In genomic region chr7:142285130-142285835, GRCm38 (mm10) we compare ENCODE assay signal across 8 mouse cellular contexts. TPM values are rescaled to one million over a fixed set of nuclear protein-coding genes. Genes with fewer than 3 reads are reported as not detected.
DNase-seq lines count a peak whose midpoint lies in the region; ATAC-seq and TF ChIP-seq lines count a peak whose summit lies in the region.
"Had no signal": no experiment of that assay in that cellular context is flagged by ENCODE, and none has a peak within 500 bp of the region (broad histone marks: within the 10 kb centered on the region; RNA-seq: fewer than 3 reads in every experiment).

No protein-coding gene starts in this region.

- no peak for ATAC-seq in limb, embryonic 14.5 days (ENCODE audit: low FRiP score, low read depth)
- ATAC-seq in midbrain, embryonic 16.5 days, result peak; percentile 84

- H3K9ac ChIP-seq in limb, embryonic 14.5 days (ENCODE audit: low read depth, low read length, severe bottlenecking), result 0 out of 2 replicates have a peak overlapping the region, but pooled peaks have one; percentile 21
- H3K9ac ChIP-seq in midbrain, embryonic 16.5 days (ENCODE audit: low read depth, low read length), result peak overlapping the region; percentile 59

- H3K4me3 ChIP-seq in limb, embryonic 14.5 days (replicated peaks; ENCODE audit: low read length), result peak overlapping the region; percentile 54
- H3K4me3 ChIP-seq in midbrain, embryonic 16.5 days (ENCODE audit: low read depth, low read length), result peak overlapping the region; percentile 47

- H3K9me3 ChIP-seq in limb, embryonic 14.5 days (ENCODE audit: control insufficient read depth, low read length), result no peaks in the 10 kb centered on the region
- H3K9me3 ChIP-seq in midbrain, embryonic 16.5 days (replicated peaks; ENCODE audit: control insufficient read depth, low read length, poor library complexity, severe bottlenecking), result no peaks in the 10 kb centered on the region

- H3K4me2 ChIP-seq in limb, embryonic 14.5 days (replicated peaks; ENCODE audit: low read depth, low read length, severe bottlenecking), result peak overlapping the region; percentile 84
- H3K4me2 ChIP-seq in midbrain, embryonic 16.5 days (ENCODE audit: low read length), result peak overlapping the region; percentile 72

- no peaks in the 10 kb centered on the region for H3K27me3 ChIP-seq in limb, embryonic 14.5 days (ENCODE audit: control insufficient read depth, insufficient read depth, low read length)
- peaks cover 7% of the 10 kb centered on the region for H3K27me3 ChIP-seq in midbrain, embryonic 16.5 days (ENCODE audit: control insufficient read depth, insufficient read depth, low read depth, low read length)

- intact Hi-C loops in gastrocnemius, postnatal 14 days (cut with DNase I; ENCODE audit: low total_unique reads), result no loop called here

- H3K4me1 ChIP-seq in limb, embryonic 14.5 days (ENCODE audit: control insufficient read depth, insufficient read depth, low read length), result no peaks in the 10 kb centered on the region
- peaks cover 8% of the 10 kb centered on the region for H3K4me1 ChIP-seq in midbrain, embryonic 16.5 days (ENCODE audit: control insufficient read depth, insufficient read depth, low read length)

- TF ChIP-seq POLR2A in limb, embryonic 14.5 days (IDR thresholded peaks at IDR 0.05; ENCODE audit: borderline replicate concordance, extremely low read depth, insufficient read depth, insufficient read length), result no peak

- 14% methylated on average over 23 of the region's 23 CpGs for WGBS in limb, embryonic 14.5 days
- WGBS in midbrain, embryonic 16.5 days, result 23% methylated on average over 23 of the region's 23 CpGs

- H3K27ac ChIP-seq in limb, embryonic 14.5 days (replicated peaks; ENCODE audit: low read depth, low read length), result no peak overlapping the region
- H3K27ac ChIP-seq in midbrain, embryonic 16.5 days (ENCODE audit: low read length), result peak overlapping the region; percentile 79

- peak; percentile 68 for DNase-seq in adrenal gland, postnatal 10 days
- DNase-seq in cerebellum, adult 9-10 months, result peak; percentile 59
- DNase-seq in gastrocnemius, postnatal 14 days, result peak; percentile 20
- DNase-seq in kidney, adult 11 months, result peak; percentile 31
- peak; percentile 18 for DNase-seq in limb, embryonic 14.5 days (ENCODE audit: low spot score)
- DNase-seq in urinary bladder, postnatal 14 days (ENCODE audit: low spot score), result peak; percentile 39

- H3K36me3 ChIP-seq in limb, embryonic 14.5 days (ENCODE audit: control insufficient read depth, insufficient read depth, low read length), result no peaks in the 10 kb centered on the region
- no peaks in the 10 kb centered on the region for H3K36me3 ChIP-seq in midbrain, embryonic 16.5 days (ENCODE audit: control insufficient read depth, insufficient read depth, low read length)

RNA-seq across cellular contexts. Expression of gene Gm4559, which starts 11.1 kb away (rescaled TPM):
- not detected for total RNA-seq in adrenal gland, postnatal 10 days (2021)
- not detected for total RNA-seq in gastrocnemius, postnatal 14 days (2021)
- 0.28 TPM in 1 of 2 replicates, not detected in the other for polyA plus RNA-seq in limb, embryonic 14.5 days (2012; rRNA removed)
- not detected in 2 replicates for polyA plus RNA-seq in limb, embryonic 14.5 days (2014; fragmentation: Nextera tagmentation; extraction: Ambion mirVana)
- polyA plus RNA-seq in midbrain, embryonic 16.5 days (2015; fragmentation: Nextera tagmentation; extraction: Ambion mirVana), result not detected in 2 replicates
- polyA plus RNA-seq: erythroblast, embryonic 14.5 days had no signal

RNA-seq across cellular contexts. Expression of gene Krtap5-1, which starts 11.6 kb away (rescaled TPM):
- not detected for total RNA-seq in adrenal gland, postnatal 10 days (2021)
- not detected for total RNA-seq in gastrocnemius, postnatal 14 days (2021)
- not detected in 2 replicates for polyA plus RNA-seq in limb, embryonic 14.5 days (2012; rRNA removed)
- not detected in 2 replicates for polyA plus RNA-seq in limb, embryonic 14.5 days (2014; fragmentation: Nextera tagmentation; extraction: Ambion mirVana)
- not detected in 2 replicates for polyA plus RNA-seq in midbrain, embryonic 16.5 days (2015; fragmentation: Nextera tagmentation; extraction: Ambion mirVana)
- polyA plus RNA-seq: erythroblast, embryonic 14.5 days had no signal

RNA-seq across cellular contexts. Expression of gene Krtap5-4, which starts 18.1 kb away (rescaled TPM):
- total RNA-seq in adrenal gland, postnatal 10 days (2021), result not detected
- not detected for total RNA-seq in gastrocnemius, postnatal 14 days (2021)
- not detected in 2 replicates for polyA plus RNA-seq in limb, embryonic 14.5 days (2012; rRNA removed)
- not detected in 2 replicates for polyA plus RNA-seq in limb, embryonic 14.5 days (2014; fragmentation: Nextera tagmentation; extraction: Ambion mirVana)
- polyA plus RNA-seq in midbrain, embryonic 16.5 days (2015; fragmentation: Nextera tagmentation; extraction: Ambion mirVana), result not detected in 2 replicates
- polyA plus RNA-seq: erythroblast, embryonic 14.5 days had no signal

RNA-seq across cellular contexts. Expression of gene Gm2431, which starts 27.1 kb away (rescaled TPM):
- not detected for total RNA-seq in adrenal gland, postnatal 10 days (2021)
- not detected for total RNA-seq in gastrocnemius, postnatal 14 days (2021)
- not detected in 2 replicates for polyA plus RNA-seq in limb, embryonic 14.5 days (2012; rRNA removed)
- polyA plus RNA-seq in limb, embryonic 14.5 days (2014; fragmentation: Nextera tagmentation; extraction: Ambion mirVana), result not detected in 2 replicates
- polyA plus RNA-seq in midbrain, embryonic 16.5 days (2015; fragmentation: Nextera tagmentation; extraction: Ambion mirVana), result not detected in 2 replicates
- polyA plus RNA-seq: erythroblast, embryonic 14.5 days had no signal

RNA-seq across cellular contexts. Expression of gene Gm40460, which starts 44.4 kb away (rescaled TPM):
- total RNA-seq in adrenal gland, postnatal 10 days (2021), result not detected
- not detected for total RNA-seq in gastrocnemius, postnatal 14 days (2021)
- not detected in 2 replicates for polyA plus RNA-seq in limb, embryonic 14.5 days (2012; rRNA removed)
- not detected in 2 replicates for polyA plus RNA-seq in limb, embryonic 14.5 days (2014; fragmentation: Nextera tagmentation; extraction: Ambion mirVana)
- not detected in 2 replicates for polyA plus RNA-seq in midbrain, embryonic 16.5 days (2015; fragmentation: Nextera tagmentation; extraction: Ambion mirVana)
- polyA plus RNA-seq: erythroblast, embryonic 14.5 days had no signal

Comparison
In these comparisons a context has a peak if more than half of its experiments do, and no peak if none do; other contexts are left out.
1. DNase-seq: peak in every context shown above with its lines; median percentile 68 in adrenal gland, postnatal 10 days; 59 in cerebellum, adult 9-10 months; 39 in urinary bladder, postnatal 14 days; 31 in kidney, adult 11 months; 20 in gastrocnemius, postnatal 14 days; 18 in limb, embryonic 14.5 days.